ENCODE assay signal across 17 mouse cellular contexts in genomic region chr5:9525507-9525906, GRCm38 (mm10).
"Had no signal": no experiment of that assay in that cellular context is flagged by ENCODE, and none has a peak within 500 bp of the region (broad histone marks: within the 10 kb centered on the region; RNA-seq: fewer than 3 reads in every experiment).

No protein-coding gene starts in this region.

- DNase-seq: gastrocnemius, adult 2 months; gastrocnemius, postnatal 10 days; gastrocnemius, postnatal 25 days; heart, adult 11 months; heart, adult 2 months; heart, postnatal 14 days; heart, postnatal 36 days; kidney, adult 11 months; kidney, adult 2 months; kidney, adult 9 months; kidney, postnatal 14 days; kidney, postnatal 36 days; layer of hippocampus, adult 9-11 months; liver; liver, embryonic 13.5 days had no signal

- ATAC-seq: hindbrain, postnatal 0 days; intestine, embryonic 16.5 days had no signal
